Mouse (Mus musculus): ENCODE measurements around the gene D6Wsu163e. TPM values are rescaled to one million over a fixed set of nuclear protein-coding genes. Genes with fewer than 3 reads are reported as not detected.

D6Wsu163e gene
- 19.9 and 21.1 TPM in 2 replicates for polyA plus RNA-seq (2016; fragmentation: Nextera tagmentation; extraction: Ambion mirVana)

GRCm38 (mm10) chr6:126939487-126940171 is at the start of gene D6Wsu163e, which contains the start of gene Rad51ap1:
Gene D6Wsu163e, plus strand, starts transcription at chr6:126939962.
Gene Rad51ap1, minus strand, starts transcription at chr6:126939587.
- Histone ChIP-seq H3K36me3 (peaks cover 38% of the 10 kb centered on the region), H3K27me3 (replicated peaks) (no peaks in the 10 kb centered on the region), H3K9ac (peak within 1 kb of the TSS; percentile 88), H3K4me2 (peak within 1 kb of the TSS; percentile 83), H3K4me1 (peaks cover 36% of the 10 kb centered on the region), H3K4me3 (peak within 1 kb of the TSS; percentile 76), H3K9me3 (replicated peaks) (no peaks in the 10 kb centered on the region), H3K27ac (peak within 1 kb of the TSS; percentile 85)
- WGBS (ENCODE audit: insufficient replicate concordance): under 1% methylated on average over 33 of the region's 33 CpGs
- peak; percentile 98 for ATAC-seq

GRCm38 (mm10) chr6:126907378-126907777 is 32.4 kb upstream of the D6Wsu163e start:
- H3K27me3 ChIP-seq (replicated peaks): no peaks in the 10 kb centered on the region
- H3K4me3 ChIP-seq: no peak overlapping the region
- no peaks in the 10 kb centered on the region for H3K9me3 ChIP-seq (replicated peaks)
- no peak overlapping the region for H3K4me2 ChIP-seq
- H3K36me3 ChIP-seq: no peaks in the 10 kb centered on the region
- H3K27ac ChIP-seq: no peak overlapping the region
- no peak for ATAC-seq
- no peak overlapping the region for H3K9ac ChIP-seq
- no peaks in the 10 kb centered on the region for H3K4me1 ChIP-seq
- WGBS (ENCODE audit: insufficient replicate concordance): 70% methylated on average over 4 of the region's 5 CpGs

GRCm38 (mm10) chr6:126907876-126908275 is 31.9 kb upstream of the D6Wsu163e start:
- Histone ChIP-seq H3K4me2 (no peak overlapping the region), H3K27ac (no peak overlapping the region)
- ATAC-seq: no peak

GRCm38 (mm10) chr6:126910727-126911126 is 29.0 kb upstream of the D6Wsu163e start:
- no peaks in the 10 kb centered on the region for H3K36me3 ChIP-seq
- WGBS (ENCODE audit: insufficient replicate concordance): 36% methylated on average over 4 of the region's 4 CpGs
- H3K4me2 ChIP-seq: no peak overlapping the region
- H3K27me3 ChIP-seq (replicated peaks): no peaks in the 10 kb centered on the region; the same call in 1 of the 2 replicates
- no peak overlapping the region for H3K4me3 ChIP-seq
- H3K9me3 ChIP-seq (replicated peaks): no peaks in the 10 kb centered on the region
- H3K27ac ChIP-seq: no peak overlapping the region
- no peaks in the 10 kb centered on the region for H3K4me1 ChIP-seq
- H3K9ac ChIP-seq: no peak overlapping the region
- ATAC-seq: no peak

More at GRCm38 (mm10) chr6:126907876-126908275, 31.9 kb upstream of the D6Wsu163e start:
- no peak overlapping the region for H3K9ac ChIP-seq
- no peak overlapping the region for H3K4me3 ChIP-seq
- H3K36me3 ChIP-seq: no peaks in the 10 kb centered on the region
- no peaks in the 10 kb centered on the region for H3K27me3 ChIP-seq (replicated peaks)
- H3K9me3 ChIP-seq (replicated peaks): no peaks in the 10 kb centered on the region
- WGBS (ENCODE audit: insufficient replicate concordance): 39% methylated on average over 3 of the region's 3 CpGs
- H3K4me1 ChIP-seq: no peaks in the 10 kb centered on the region

- H3K27ac ChIP-seq: no peak overlapping the region
- H3K27me3 ChIP-seq (replicated peaks): no peaks in the 10 kb centered on the region; the same call in 1 of the 2 replicates
- no peak for ATAC-seq
- H3K9me3 ChIP-seq (replicated peaks): no peaks in the 10 kb centered on the region
- no peaks in the 10 kb centered on the region for H3K4me1 ChIP-seq
- no peaks in the 10 kb centered on the region for H3K36me3 ChIP-seq
- H3K4me3 ChIP-seq: no peak overlapping the region
- H3K4me2 ChIP-seq: no peak overlapping the region
- no peak overlapping the region for H3K9ac ChIP-seq
- WGBS (ENCODE audit: insufficient replicate concordance): 66% methylated on average over 5 of the region's 5 CpGs
Observed at GRCm38 (mm10) chr6:126914928-126915327, 24.8 kb upstream of the D6Wsu163e start.

GRCm38 (mm10) chr6:126921111-126921881 is 18.5 kb upstream of the D6Wsu163e start, which contains the start of gene Dyrk4:
Gene Dyrk4, minus strand, starts transcription at chr6:126921839.
- peak; percentile 36 for ATAC-seq
- Histone ChIP-seq H3K27me3 (replicated peaks) (no peaks in the 10 kb centered on the region; the same call in 1 of the 2 replicates), H3K36me3 (peaks cover 52% of the 10 kb centered on the region), H3K9me3 (replicated peaks) (no peaks in the 10 kb centered on the region), H3K4me3 (no peak within 1 kb of the TSS), H3K9ac (no peak within 1 kb of the TSS), H3K4me2 (peak within 1 kb of the TSS; percentile 35), H3K4me1 (0 out of 2 replicates have a peak, but pooled peaks cover 5% of the 10 kb centered on the region), H3K27ac (no peak within 1 kb of the TSS)
- WGBS (ENCODE audit: insufficient replicate concordance): 28% methylated on average over 21 of the region's 21 CpGs

- Histone ChIP-seq H3K27me3 (replicated peaks) (no peaks in the 10 kb centered on the region), H3K9me3 (replicated peaks) (no peaks in the 10 kb centered on the region), H3K4me1 (peaks cover 14% of the 10 kb centered on the region), H3K9ac (no peak overlapping the region), H3K4me2 (no peak overlapping the region), H3K36me3 (peaks cover 81% of the 10 kb centered on the region), H3K27ac (no peak overlapping the region), H3K4me3 (no peak overlapping the region)
- WGBS (ENCODE audit: insufficient replicate concordance): 94% methylated on average over 2 of the region's 2 CpGs
- no peak for ATAC-seq
Observed at GRCm38 (mm10) chr6:126932896-126933295, 6.9 kb upstream of the D6Wsu163e start.

GRCm38 (mm10) chr6:126938047-126938446 is 1.7 kb upstream of the D6Wsu163e start:
- H3K36me3 ChIP-seq: peaks cover 40% of the 10 kb centered on the region
- peak overlapping the region; percentile 88 for H3K9ac ChIP-seq
- H3K27me3 ChIP-seq (replicated peaks): no peaks in the 10 kb centered on the region
- no peak for ATAC-seq
- H3K4me3 ChIP-seq: peak overlapping the region; percentile 76
- H3K9me3 ChIP-seq (replicated peaks): no peaks in the 10 kb centered on the region
- peak overlapping the region; percentile 83 for H3K4me2 ChIP-seq
- no peak overlapping the region for H3K27ac ChIP-seq
- 48% methylated on average over 2 of the region's 2 CpGs for whole genome bisulfite sequencing (ENCODE audit: insufficient replicate concordance)
- H3K4me1 ChIP-seq: peaks cover 36% of the 10 kb centered on the region

- peak overlapping the region; percentile 83 for H3K4me2 ChIP-seq
- peak overlapping the region; percentile 76 for H3K4me3 ChIP-seq
- H3K27ac ChIP-seq: peak overlapping the region; percentile 85
- no peaks in the 10 kb centered on the region for H3K9me3 ChIP-seq (replicated peaks)
- H3K27me3 ChIP-seq (replicated peaks): no peaks in the 10 kb centered on the region
- WGBS (ENCODE audit: insufficient replicate concordance): 2% methylated on average over 31 of the region's 31 CpGs
- peaks cover 36% of the 10 kb centered on the region for H3K4me1 ChIP-seq
- peak overlapping the region; percentile 88 for H3K9ac ChIP-seq
- H3K36me3 ChIP-seq: peaks cover 39% of the 10 kb centered on the region
- ATAC-seq: peak; percentile 61; the same call in 1 of the 2 replicates
Observed at GRCm38 (mm10) chr6:126938853-126939486, 792 bp upstream of the D6Wsu163e start.

GRCm38 (mm10) chr6:126940451-126940850 is 689 bp downstream of the D6Wsu163e start:
- WGBS (ENCODE audit: insufficient replicate concordance): 1% methylated on average over 5 of the region's 5 CpGs
- H3K9ac ChIP-seq: peak overlapping the region; percentile 67
- no peaks in the 10 kb centered on the region for H3K9me3 ChIP-seq (replicated peaks)

GRCm38 (mm10) chr6:126948336-126948735 is 8.6 kb downstream of the D6Wsu163e start:
- Histone ChIP-seq H3K4me2 (no peak overlapping the region), H3K9me3 (replicated peaks) (no peaks in the 10 kb centered on the region), H3K27ac (no peak overlapping the region), H3K4me3 (no peak overlapping the region), H3K36me3 (peaks cover 77% of the 10 kb centered on the region), H3K9ac (no peak overlapping the region), H3K4me1 (no peaks in the 10 kb centered on the region), H3K27me3 (replicated peaks) (no peaks in the 10 kb centered on the region)
- 88% methylated on average over 4 of the region's 4 CpGs for WGBS (ENCODE audit: insufficient replicate concordance)
- ATAC-seq: no peak

More at GRCm38 (mm10) chr6:126940451-126940850, 689 bp downstream of the D6Wsu163e start:
- H3K4me3 ChIP-seq: peak overlapping the region; percentile 76
- peaks cover 36% of the 10 kb centered on the region for H3K4me1 ChIP-seq
- no peak for ATAC-seq
- no peaks in the 10 kb centered on the region for H3K27me3 ChIP-seq (replicated peaks)
- H3K27ac ChIP-seq: peak overlapping the region; percentile 74
- peaks cover 41% of the 10 kb centered on the region for H3K36me3 ChIP-seq
- peak overlapping the region; percentile 83 for H3K4me2 ChIP-seq
